In the genomic region with DNA sequence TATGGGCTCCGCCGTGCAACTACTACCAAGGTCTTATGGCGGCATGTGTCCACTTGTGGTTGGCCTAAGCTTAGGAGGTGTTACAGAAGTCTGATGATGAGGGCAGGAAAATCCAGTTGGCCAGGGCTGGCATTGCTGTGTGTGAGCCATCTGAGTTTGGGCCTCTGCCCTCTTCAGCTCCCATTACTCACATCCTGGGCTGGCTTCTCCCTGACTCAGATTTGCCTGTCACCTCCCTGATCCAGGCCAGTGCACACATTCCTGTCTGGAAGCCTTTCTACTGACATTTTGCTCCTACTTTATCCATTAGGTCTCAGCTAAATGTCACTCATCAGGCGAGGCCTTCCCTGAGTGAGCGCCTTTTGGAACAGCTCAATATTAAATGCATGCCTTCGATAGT, we compare ENCODE assay signal across 13 mouse cellular contexts. TPM values are rescaled to one million over a fixed set of nuclear protein-coding genes. Genes with fewer than 3 reads are reported as not detected.
A peak's percentile ranks its signal among the peaks of the same experiment; 100 is the strongest.
DNase-seq lines count a peak whose midpoint lies in the region; ATAC-seq and TF ChIP-seq lines count a peak whose summit lies in the region.
"Had no signal": no experiment of that assay in that cellular context is flagged by ENCODE, and none has a peak within 500 bp of the region (broad histone marks: within the 10 kb centered on the region; RNA-seq: fewer than 3 reads in every experiment).

No protein-coding gene starts in this region.

- peaks cover 22% of the 10 kb centered on the region for H3K4me1 ChIP-seq in kidney, embryonic 14.5 days (ENCODE audit: control insufficient read depth, insufficient read depth, low read length)
- H3K4me1 ChIP-seq in heart, postnatal 0 days (ENCODE audit: control insufficient read depth, insufficient read depth) = peaks cover 74% of the 10 kb centered on the region

- TF ChIP-seq EP300 in heart, postnatal 0 days (IDR thresholded peaks at IDR 0.05; ENCODE audit: low read depth) = 0 out of 2 replicates have a peak, but pooled peaks have one; percentile 21

- H3K9ac ChIP-seq in kidney, embryonic 14.5 days (ENCODE audit: low read depth, low read length) = no peak overlapping the region
- no peak overlapping the region for H3K9ac ChIP-seq in heart, postnatal 0 days (replicated peaks; ENCODE audit: low read depth, low read length)
- H3K9ac ChIP-seq: forebrain, embryonic 15.5 days had no signal

- no peaks in the 10 kb centered on the region for H3K36me3 ChIP-seq in kidney, embryonic 14.5 days (ENCODE audit: control insufficient read depth, insufficient read depth, low read length)
- 0 out of 2 replicates have a peak, but pooled peaks cover 3% of the 10 kb centered on the region for H3K36me3 ChIP-seq in heart, postnatal 0 days (replicated peaks; ENCODE audit: control insufficient read depth, insufficient read depth, low read length)
- H3K36me3 ChIP-seq: forebrain, embryonic 15.5 days had no signal

- no peak for DNase-seq in kidney, postnatal 10 days
- DNase-seq in ZHBTc4 (ENCODE audit: low read depth, low spot score) = peak; percentile 9
- peak; percentile 55 for DNase-seq in gastrocnemius, postnatal 10 days
- peak; percentile 75 for DNase-seq in heart, postnatal 0 days (ENCODE audit: low spot score)
- no peak for DNase-seq in layer of hippocampus, postnatal 25 days (ENCODE audit: extremely low spot score in 1 of 2, low spot score in 1 of 2)
- DNase-seq in left cerebral cortex, adult 9 months (ENCODE audit: low spot score in 2 of 2) = no peak
- DNase-seq in cerebellum, adult 18-20 months = no peak
- DNase-seq: embryo, embryonic 11 days; kidney, adult 9 months; lung, adult 2 months; thymus, postnatal 4 days had no signal

- H3K4me3 ChIP-seq in kidney, embryonic 14.5 days (ENCODE audit: low read length) = no peak overlapping the region
- no peak overlapping the region for H3K4me3 ChIP-seq in heart, postnatal 0 days (ENCODE audit: low read depth, low read length)
- H3K4me3 ChIP-seq: forebrain, embryonic 15.5 days had no signal

- no peak for TF ChIP-seq CTCF in heart, postnatal 0 days (IDR thresholded peaks at IDR 0.05; ENCODE audit: low read depth)

- no peak overlapping the region for H3K27ac ChIP-seq in kidney, embryonic 14.5 days (ENCODE audit: low read depth, low read length)
- H3K27ac ChIP-seq in heart, postnatal 0 days (ENCODE audit: low read depth) = peak overlapping the region; percentile 94
- H3K27ac ChIP-seq: forebrain, embryonic 15.5 days had no signal

- H3K4me2 ChIP-seq in kidney, embryonic 14.5 days (replicated peaks; ENCODE audit: low read depth, low read length) = no peak overlapping the region
- H3K4me2 ChIP-seq in heart, postnatal 0 days (ENCODE audit: low read depth, low read length) = no peak overlapping the region
- H3K4me2 ChIP-seq: forebrain, embryonic 15.5 days had no signal

- H3K27me3 ChIP-seq in kidney, embryonic 14.5 days (ENCODE audit: control insufficient read depth, insufficient read depth, low read length) = no peaks in the 10 kb centered on the region
- no peaks in the 10 kb centered on the region for H3K27me3 ChIP-seq in heart, postnatal 0 days (ENCODE audit: control insufficient read depth, insufficient read depth, low read length)
- H3K27me3 ChIP-seq: forebrain, embryonic 15.5 days had no signal

- peak; percentile 65 for ATAC-seq in kidney, embryonic 14.5 days (ENCODE audit: low FRiP score, low TSS enrichment)
- ATAC-seq in heart, postnatal 0 days (ENCODE audit: insufficient read depth, low read depth) = peak; percentile 50
- ATAC-seq: forebrain, embryonic 15.5 days had no signal

- 71% methylated on average over 6 of the region's 6 CpGs for WGBS in kidney, embryonic 14.5 days
- 47% methylated on average over 6 of the region's 6 CpGs for WGBS in heart, postnatal 0 days

- H3K9me3 ChIP-seq in kidney, embryonic 14.5 days (ENCODE audit: control insufficient read depth, low read length) = no peaks in the 10 kb centered on the region
- no peaks in the 10 kb centered on the region for H3K9me3 ChIP-seq in heart, postnatal 0 days (replicated peaks; ENCODE audit: control insufficient read depth, low read length)
- H3K9me3 ChIP-seq: forebrain, embryonic 15.5 days had no signal

RNA-seq across cellular contexts. Expression of gene Daam1, which starts 57.5 kb away (rescaled TPM):
- polyA plus RNA-seq in kidney, embryonic 14.5 days (2014; fragmentation: Nextera tagmentation; extraction: Ambion mirVana) = 7.4 and 13.0 TPM in 2 replicates
- 10 to 100 TPM; 18.2 to 23.6 TPM for total RNA-seq in gastrocnemius, postnatal 10 days (2021)
- total RNA-seq in heart, postnatal 0 days (2014; rRNA removed; ENCODE audit: low replicate concordance) = 33.8 and 44.5 TPM in 2 replicates
- 12.3 and 12.8 TPM in 2 replicates for polyA plus RNA-seq in heart, postnatal 0 days (2015; fragmentation: Nextera tagmentation; extraction: Ambion mirVana)
- 10 to 100 TPM; 60.5 to 71.6 TPM for total RNA-seq in layer of hippocampus, postnatal 25 days (2021)

Comparison
In these comparisons a context has a peak if more than half of its experiments do, and no peak if none do; other contexts are left out.
1. DNase-seq: peak in ZHBTc4 (single experiment), gastrocnemius, postnatal 10 days (single experiment) and heart, postnatal 0 days (single experiment); none in kidney, postnatal 10 days (single experiment), layer of hippocampus, postnatal 25 days (0 of 2), left cerebral cortex, adult 9 months (0 of 2) and cerebellum, adult 18-20 months (0 of 2).